Mouse (Mus musculus) adrenal gland, adult 18-20 months (tissue): ENCODE measurements around the gene Olfr6. TPM values are rescaled to one million over a fixed set of nuclear protein-coding genes. Genes with fewer than 3 reads are reported as not detected.
"Not testable (repeated sequence)": the region's sequence is repeated elsewhere in the genome, so short reads cannot be mapped to it uniquely, and the experiment has no call there.

Experiments
- DNase-seq, 2 experiments: peaks; one replicate each; pipeline ENCODE4 v3.0.0; 2021 to 2022; ENCODE audit warnings: low spot score in 2 of 2
- long read RNA-seq, 2 experiments: library from polyadenylated mRNA; stranded (forward); transcript quantifications; one replicate each; pipeline ENCODE4 v2.0.0; 2021
- total RNA-seq, 2 experiments: library from RNA; stranded (reverse); gene quantifications; 1 replicate in 1 of 2; 2 replicates in 1 of 2; pipeline ENCODE4 v1.2.3; 2021

Olfr6 gene
- total RNA-seq: not detected
- long read RNA-seq, experiment 1: 0 reads
- long read RNA-seq, experiment 2: 0 reads

- DNase-seq: no peak
Measured at GRCm38 (mm10) chr7:106963837-106964236, at the start of gene Olfr6. Gene Olfr6, minus strand, starts transcription at chr7:106963937.

GRCm38 (mm10) chr7:107005972-107006371 is 42.2 kb upstream of the Olfr6 start, which contains the start of gene Olfr2:
Gene Olfr2, minus strand, starts transcription at chr7:107006072.
- no peak for DNase-seq

- DNase-seq: no peak
Measured at GRCm38 (mm10) chr7:107004169-107004568, 40.4 kb upstream of the Olfr6 start.

DNA sequence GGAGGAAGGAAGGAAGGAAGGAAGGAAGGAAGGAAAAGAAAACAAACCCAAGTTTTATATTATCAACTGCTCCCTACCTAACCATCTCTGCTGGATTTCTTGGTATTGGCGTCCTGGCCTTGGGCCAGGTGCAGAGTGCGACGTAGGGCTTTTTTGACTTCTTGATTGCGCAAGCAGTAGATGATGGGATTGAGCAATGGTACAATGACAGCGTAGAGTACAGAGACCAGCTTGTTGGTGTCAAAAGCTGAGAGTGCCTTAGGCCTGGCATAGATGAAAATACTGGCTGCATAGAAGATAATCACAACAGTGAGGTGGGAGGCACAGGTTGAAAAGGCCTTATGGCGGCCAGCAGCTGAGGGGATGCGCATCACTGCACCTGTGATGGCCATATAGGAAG is 37.1 kb upstream of the Olfr6 start:
- no peak for DNase-seq

GRCm38 (mm10) chr7:106985236-106985635 is 21.5 kb upstream of the Olfr6 start:
- no peak for DNase-seq

GRCm38 (mm10) chr7:106975353-106975752 is 11.6 kb upstream of the Olfr6 start, which contains the start of gene Olfr711:
Gene Olfr711, minus strand, starts transcription at chr7:106975453.
- no peak for DNase-seq

- DNase-seq: not testable (repeated sequence)
Measured at GRCm38 (mm10) chr7:106967503-106967902, 3.8 kb upstream of the Olfr6 start.

GRCm38 (mm10) chr7:106948212-106948611 is 15.5 kb downstream of the Olfr6 start, which contains the start of gene Olfr710:
Gene Olfr710, minus strand, starts transcription at chr7:106948312.
- no peak for DNase-seq

DNA sequence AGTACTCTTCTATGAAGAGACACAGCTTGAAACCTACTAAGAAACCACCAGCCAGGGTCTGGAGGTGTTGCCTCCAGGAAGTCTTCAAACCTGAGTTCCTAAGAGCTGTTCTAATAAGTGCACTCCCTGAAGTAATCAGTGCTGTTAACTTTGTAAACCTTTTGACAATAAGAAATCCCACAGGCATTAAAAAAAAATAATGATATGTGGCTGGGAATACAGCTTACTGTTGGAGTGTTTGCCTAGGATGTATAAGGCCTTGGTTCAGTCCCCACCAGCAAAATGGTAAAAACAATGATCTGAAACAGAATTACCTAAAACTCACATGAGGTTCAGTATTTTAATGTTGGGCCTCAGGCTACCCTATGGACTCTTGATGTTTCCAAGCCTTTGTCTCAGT is 31.6 kb downstream of the Olfr6 start, which contains the start of gene Olfr709-ps1:
TSS of gene Olfr709-ps1 (minus strand) at position 101 of the 400 bp plus-strand sequence.
- no peak for DNase-seq

DNA sequence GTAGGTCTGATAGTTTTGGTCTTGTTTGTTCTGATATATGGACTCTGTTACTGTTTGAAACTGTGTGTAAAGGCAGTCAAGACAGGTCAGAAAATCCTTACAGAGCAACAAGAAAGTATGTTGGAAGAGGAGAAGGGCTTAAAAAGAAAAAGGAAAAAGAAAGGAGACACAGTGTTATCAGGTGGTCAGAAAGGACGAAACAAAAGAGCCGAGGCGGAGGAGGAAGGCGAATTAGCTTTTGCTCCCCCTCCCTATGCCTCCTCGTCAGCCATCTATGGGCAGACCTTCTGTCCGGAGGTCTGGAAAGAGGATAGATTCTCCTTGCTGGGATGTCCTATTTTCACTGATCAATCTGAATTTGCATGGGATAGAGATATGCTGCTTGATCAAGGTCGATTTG is 42.8 kb downstream of the Olfr6 start:
- not testable (repeated sequence) for DNase-seq

- no peak for DNase-seq
Measured at GRCm38 (mm10) chr7:106907676-106908075, 56.1 kb downstream of the Olfr6 start, which contains the start of gene Olfr1532-ps1. Gene Olfr1532-ps1, plus strand, starts transcription at chr7:106908001.

Other genes with a start within 250 kb of the Olfr6 start
- gene Olfr695, start 247.5 kb downstream of the Olfr6 start, total RNA-seq: not detected
- not detected for gene Olfr697, start 221.5 kb downstream of the Olfr6 start, total RNA-seq
- not detected for gene Olfr698, start 208.5 kb downstream of the Olfr6 start, total RNA-seq
- gene Olfr699, start 170.7 kb downstream of the Olfr6 start, total RNA-seq: not detected
- gene Olfr700, start 155.1 kb downstream of the Olfr6 start, total RNA-seq: not detected
- not detected for gene Olfr701, start 149.8 kb downstream of the Olfr6 start, total RNA-seq
- not detected for gene Olfr702, start 130.0 kb downstream of the Olfr6 start, total RNA-seq
- not detected for gene Olfr703, start 120.6 kb downstream of the Olfr6 start, total RNA-seq
- not detected for gene Olfr704, start 100.8 kb downstream of the Olfr6 start, total RNA-seq
- not detected for gene Olfr705, start 87.0 kb downstream of the Olfr6 start, total RNA-seq
- not detected for gene Olfr706, start 75.8 kb downstream of the Olfr6 start, total RNA-seq
- gene Olfr707, start 62.7 kb downstream of the Olfr6 start, total RNA-seq: not detected
- not detected for gene Olfr1532-ps1, start 55.9 kb downstream of the Olfr6 start, total RNA-seq
- gene Olfr709-ps1, start 31.7 kb downstream of the Olfr6 start, total RNA-seq: under 1 TPM in 1 of 2 experiments, not detected in 1; 0.07 TPM
- not detected for gene Olfr710, start 15.6 kb downstream of the Olfr6 start, total RNA-seq
- not detected for gene Olfr711, start 11.5 kb upstream of the Olfr6 start, total RNA-seq
- not detected for gene Olfr2, start 42.1 kb upstream of the Olfr6 start, total RNA-seq
- not detected for gene Olfr713, start 67.2 kb upstream of the Olfr6 start, total RNA-seq
- not detected for gene Olfr714, start 107.0 kb upstream of the Olfr6 start, total RNA-seq
- not detected for gene Olfr17, start 129.3 kb upstream of the Olfr6 start, total RNA-seq
- gene Olfr715b, start 146.4 kb upstream of the Olfr6 start, total RNA-seq: not detected
- not detected for gene Olfr715, start 167.1 kb upstream of the Olfr6 start, total RNA-seq
- not detected for gene Olfr716, start 174.4 kb upstream of the Olfr6 start, total RNA-seq
- not detected for gene Nlrp14, start 203.1 kb upstream of the Olfr6 start, total RNA-seq
- gene Rbmxl2, start 245.5 kb upstream of the Olfr6 start, total RNA-seq: not detected